Mouse (Mus musculus) ES-CJ7 (cell line): Measurements from ENCODE around the gene Robo1.
A peak's percentile ranks its signal among the peaks of the same experiment; 100 is the strongest.

Experiments used
- DNase-seq: peaks from one replicate; pipeline ENCODE4 v3.0.0; 2011; ENCODE audit warnings: low read depth, low spot score

Gene Robo1

GRCm38 (mm10) chr16:72811908-72812307 is 503.8 kb downstream of the Robo1 start:
- DNase-seq = no peak

GRCm38 (mm10) chr16:72828381-72828780 is 520.3 kb downstream of the Robo1 start:
- DNase-seq = no peak

GRCm38 (mm10) chr16:72829530-72829929 is 521.4 kb downstream of the Robo1 start:
- DNase-seq = no peak

- DNase-seq = no peak
These were observed 522.4 kb downstream of the Robo1 start for GRCm38 (mm10) chr16:72830394-72831056.

GRCm38 (mm10) chr16:72834266-72834665 is 526.2 kb downstream of the Robo1 start:
- no peak for DNase-seq

GRCm38 (mm10) chr16:72839031-72839430 is 530.9 kb downstream of the Robo1 start:
- DNase-seq = no peak

GRCm38 (mm10) chr16:72841066-72841465 is 533.0 kb downstream of the Robo1 start:
- no peak for DNase-seq

GRCm38 (mm10) chr16:72854101-72854500 is 546.0 kb downstream of the Robo1 start:
- DNase-seq = no peak

GRCm38 (mm10) chr16:72854809-72855503 is 546.9 kb downstream of the Robo1 start:
- no peak for DNase-seq

GRCm38 (mm10) chr16:72861707-72862277 is 553.7 kb downstream of the Robo1 start:
- DNase-seq = no peak

GRCm38 (mm10) chr16:72866011-72866410 is 557.9 kb downstream of the Robo1 start:
- DNase-seq = no peak

GRCm38 (mm10) chr16:72874934-72875732 is 567.0 kb downstream of the Robo1 start:
- DNase-seq = no peak

- DNase-seq = no peak
These were observed 580.0 kb downstream of the Robo1 start for GRCm38 (mm10) chr16:72888108-72888507.

- DNase-seq = no peak
These were observed 581.3 kb downstream of the Robo1 start for GRCm38 (mm10) chr16:72889401-72889800.

GRCm38 (mm10) chr16:72897125-72897524 is 589.0 kb downstream of the Robo1 start:
- no peak for DNase-seq

GRCm38 (mm10) chr16:72908895-72909294 is 600.8 kb downstream of the Robo1 start:
- DNase-seq = no peak

- no peak for DNase-seq
These were observed 605.0 kb downstream of the Robo1 start for GRCm38 (mm10) chr16:72913134-72913533.

- DNase-seq = no peak
These were observed 606.0 kb downstream of the Robo1 start for GRCm38 (mm10) chr16:72914068-72914630.

- no peak for DNase-seq
These were observed 611.9 kb downstream of the Robo1 start for GRCm38 (mm10) chr16:72920013-72920412.

- peak; percentile 5 for DNase-seq
These were observed 616.5 kb downstream of the Robo1 start for GRCm38 (mm10) chr16:72924423-72925224.
